Mouse (Mus musculus): Measurements from ENCODE around the gene Rapgef6. TPM values are rescaled to one million over a fixed set of nuclear protein-coding genes. Genes with fewer than 3 reads are reported as not detected.

The Rapgef6 gene
- polyA plus RNA-seq, 1 experiment from 2014 or later: 27.8 TPM

- H3K4me2 ChIP-seq (ENCODE audit: low read depth, low read length): no peak overlapping the region
- no peaks in the 10 kb centered on the region for H3K27me3 ChIP-seq (ENCODE audit: control insufficient read depth, insufficient read depth, low read length)
- no peak for DNase-seq (ENCODE audit: low spot score)
- no peaks in the 10 kb centered on the region for H3K36me3 ChIP-seq (replicated peaks; ENCODE audit: control insufficient read depth, insufficient read depth, low read depth, low read length)
- 88% methylated on average over 2 of the region's 2 CpGs for WGBS
- no peaks in the 10 kb centered on the region for H3K4me1 ChIP-seq (ENCODE audit: control insufficient read depth, insufficient read depth, low read length)
- H3K9ac ChIP-seq (replicated peaks; ENCODE audit: low read length): no peak overlapping the region
- H3K9me3 ChIP-seq (replicated peaks; ENCODE audit: control insufficient read depth, low read length): no peaks in the 10 kb centered on the region
- H3K27ac ChIP-seq (replicated peaks; ENCODE audit: low read depth, low read length): no peak overlapping the region
- no peak overlapping the region for H3K4me3 ChIP-seq (ENCODE audit: low read depth, low read length)
- no peak for ATAC-seq (replicated peaks; ENCODE audit: insufficient number of reproducible peaks, low FRiP score, low TSS enrichment, low read depth)
These were observed 16.8 kb downstream of the Rapgef6 start for GRCm38 (mm10) chr11:54539486-54539885.

- DNase-seq (ENCODE audit: low spot score): no peak
- Histone ChIP-seq H3K36me3 (replicated peaks; ENCODE audit: control insufficient read depth, insufficient read depth, low read depth, low read length) (no peaks in the 10 kb centered on the region), H3K4me2 (ENCODE audit: low read depth, low read length) (no peak overlapping the region), H3K9me3 (replicated peaks; ENCODE audit: control insufficient read depth, low read length) (no peaks in the 10 kb centered on the region), H3K4me1 (ENCODE audit: control insufficient read depth, insufficient read depth, low read length) (no peaks in the 10 kb centered on the region), H3K4me3 (ENCODE audit: low read depth, low read length) (no peak overlapping the region), H3K9ac (replicated peaks; ENCODE audit: low read length) (no peak overlapping the region), H3K27ac (replicated peaks; ENCODE audit: low read depth, low read length) (no peak overlapping the region), H3K27me3 (ENCODE audit: control insufficient read depth, insufficient read depth, low read length) (no peaks in the 10 kb centered on the region)
- no peak for ATAC-seq (replicated peaks; ENCODE audit: insufficient number of reproducible peaks, low FRiP score, low TSS enrichment, low read depth)
These were observed 17.7 kb downstream of the Rapgef6 start for GRCm38 (mm10) chr11:54540328-54540727.

- ATAC-seq (replicated peaks; ENCODE audit: insufficient number of reproducible peaks, low FRiP score, low TSS enrichment, low read depth): no peak
These were observed 19.8 kb downstream of the Rapgef6 start for GRCm38 (mm10) chr11:54542414-54542813.

GRCm38 (mm10) chr11:54554970-54555369 is 32.3 kb downstream of the Rapgef6 start:
- no peak for ATAC-seq (replicated peaks; ENCODE audit: insufficient number of reproducible peaks, low FRiP score, low TSS enrichment, low read depth)
- Histone ChIP-seq H3K9me3 (replicated peaks; ENCODE audit: control insufficient read depth, low read length) (no peaks in the 10 kb centered on the region), H3K4me1 (ENCODE audit: control insufficient read depth, insufficient read depth, low read length) (no peaks in the 10 kb centered on the region), H3K27ac (replicated peaks; ENCODE audit: low read depth, low read length) (no peak overlapping the region), H3K27me3 (ENCODE audit: control insufficient read depth, insufficient read depth, low read length) (no peaks in the 10 kb centered on the region), H3K9ac (replicated peaks; ENCODE audit: low read length) (no peak overlapping the region), H3K36me3 (replicated peaks; ENCODE audit: control insufficient read depth, insufficient read depth, low read depth, low read length) (no peaks in the 10 kb centered on the region), H3K4me2 (ENCODE audit: low read depth, low read length) (no peak overlapping the region), H3K4me3 (ENCODE audit: low read depth, low read length) (no peak overlapping the region)
- 70% methylated on average over 2 of the region's 2 CpGs for WGBS
- no peak for DNase-seq (ENCODE audit: low spot score)

More at GRCm38 (mm10) chr11:54542414-54542813, 19.8 kb downstream of the Rapgef6 start:
- H3K4me2 ChIP-seq (ENCODE audit: low read depth, low read length): no peak overlapping the region
- no peak for DNase-seq (ENCODE audit: low spot score)
- H3K27me3 ChIP-seq (ENCODE audit: control insufficient read depth, insufficient read depth, low read length): no peaks in the 10 kb centered on the region
- H3K9me3 ChIP-seq (replicated peaks; ENCODE audit: control insufficient read depth, low read length): no peaks in the 10 kb centered on the region
- H3K9ac ChIP-seq (replicated peaks; ENCODE audit: low read length): no peak overlapping the region
- no peaks in the 10 kb centered on the region for H3K36me3 ChIP-seq (replicated peaks; ENCODE audit: control insufficient read depth, insufficient read depth, low read depth, low read length)
- no peak overlapping the region for H3K27ac ChIP-seq (replicated peaks; ENCODE audit: low read depth, low read length)
- H3K4me1 ChIP-seq (ENCODE audit: control insufficient read depth, insufficient read depth, low read length): no peaks in the 10 kb centered on the region
- H3K4me3 ChIP-seq (ENCODE audit: low read depth, low read length): no peak overlapping the region

GRCm38 (mm10) chr11:54562761-54563160 is 40.1 kb downstream of the Rapgef6 start:
- DNase-seq (ENCODE audit: low spot score): no peak
- no peak for ATAC-seq (replicated peaks; ENCODE audit: insufficient number of reproducible peaks, low FRiP score, low TSS enrichment, low read depth)
- no peak overlapping the region for H3K9ac ChIP-seq (replicated peaks; ENCODE audit: low read length)
- no peak overlapping the region for H3K27ac ChIP-seq (replicated peaks; ENCODE audit: low read depth, low read length)
- H3K4me2 ChIP-seq (ENCODE audit: low read depth, low read length): no peak overlapping the region
- H3K4me3 ChIP-seq (ENCODE audit: low read depth, low read length): no peak overlapping the region
- H3K27me3 ChIP-seq (ENCODE audit: control insufficient read depth, insufficient read depth, low read length): no peaks in the 10 kb centered on the region
- 89% methylated on average over 5 of the region's 5 CpGs for WGBS
- no peaks in the 10 kb centered on the region for H3K4me1 ChIP-seq (ENCODE audit: control insufficient read depth, insufficient read depth, low read length)
- H3K36me3 ChIP-seq (replicated peaks; ENCODE audit: control insufficient read depth, insufficient read depth, low read depth, low read length): no peaks in the 10 kb centered on the region
- H3K9me3 ChIP-seq (replicated peaks; ENCODE audit: control insufficient read depth, low read length): no peaks in the 10 kb centered on the region

DNA sequence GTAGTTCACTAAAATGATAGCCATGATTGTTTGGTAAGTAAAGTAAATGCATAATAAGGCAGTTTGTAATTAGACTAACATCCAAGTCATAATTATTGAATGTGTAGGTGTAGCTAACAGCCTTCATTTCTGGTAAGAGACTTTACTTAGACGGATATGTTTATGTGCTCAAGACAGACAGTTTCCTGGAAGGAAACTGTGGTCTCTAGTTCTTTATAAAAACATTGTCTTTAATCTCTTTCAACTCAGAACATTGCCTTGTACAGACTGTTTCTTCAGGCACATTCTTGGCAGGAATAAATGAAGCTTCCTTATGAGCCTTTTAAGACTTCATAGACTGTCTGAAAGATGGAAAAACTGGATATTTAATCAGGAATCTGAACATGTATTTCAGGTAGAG is 45.3 kb downstream of the Rapgef6 start:
- ATAC-seq (replicated peaks; ENCODE audit: insufficient number of reproducible peaks, low FRiP score, low TSS enrichment, low read depth): no peak
- WGBS: 61% methylated on average over 1 of the region's 1 CpGs
- DNase-seq (ENCODE audit: low spot score): no peak
- no peak overlapping the region for H3K4me3 ChIP-seq (ENCODE audit: low read depth, low read length)
- H3K9ac ChIP-seq (replicated peaks; ENCODE audit: low read length): no peak overlapping the region
- H3K4me2 ChIP-seq (ENCODE audit: low read depth, low read length): no peak overlapping the region
- no peaks in the 10 kb centered on the region for H3K9me3 ChIP-seq (replicated peaks; ENCODE audit: control insufficient read depth, low read length)
- no peaks in the 10 kb centered on the region for H3K36me3 ChIP-seq (replicated peaks; ENCODE audit: control insufficient read depth, insufficient read depth, low read depth, low read length)
- no peaks in the 10 kb centered on the region for H3K27me3 ChIP-seq (ENCODE audit: control insufficient read depth, insufficient read depth, low read length)
- no peak overlapping the region for H3K27ac ChIP-seq (replicated peaks; ENCODE audit: low read depth, low read length)
- no peaks in the 10 kb centered on the region for H3K4me1 ChIP-seq (ENCODE audit: control insufficient read depth, insufficient read depth, low read length)

DNA sequence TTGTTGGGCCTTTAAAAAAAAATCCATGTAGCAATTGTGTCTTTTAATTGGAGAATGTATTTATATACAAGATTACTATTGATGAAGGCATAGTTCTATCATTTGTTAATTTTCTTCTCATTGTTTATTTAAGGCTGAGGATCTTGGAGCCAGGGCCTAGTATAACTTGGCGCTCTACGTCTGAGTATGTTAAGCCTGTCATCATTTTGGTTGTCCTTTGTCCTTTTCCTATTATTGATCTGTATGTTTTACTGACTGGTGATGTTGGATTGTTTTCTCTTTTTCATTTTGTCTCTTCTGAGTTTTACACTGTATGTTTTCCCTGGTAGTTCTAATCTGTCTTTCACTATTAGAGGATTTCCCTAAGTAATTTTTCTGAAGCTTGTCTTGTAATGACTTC is 52.1 kb downstream of the Rapgef6 start:
- Histone ChIP-seq H3K4me1 (ENCODE audit: control insufficient read depth, insufficient read depth, low read length) (no peaks in the 10 kb centered on the region), H3K27me3 (ENCODE audit: control insufficient read depth, insufficient read depth, low read length) (no peaks in the 10 kb centered on the region), H3K27ac (replicated peaks; ENCODE audit: low read depth, low read length) (no peak overlapping the region), H3K9me3 (replicated peaks; ENCODE audit: control insufficient read depth, low read length) (no peaks in the 10 kb centered on the region), H3K4me3 (ENCODE audit: low read depth, low read length) (no peak overlapping the region), H3K4me2 (ENCODE audit: low read depth, low read length) (no peak overlapping the region), H3K36me3 (replicated peaks; ENCODE audit: control insufficient read depth, insufficient read depth, low read depth, low read length) (no peaks in the 10 kb centered on the region), H3K9ac (replicated peaks; ENCODE audit: low read length) (no peak overlapping the region)
- no peak for ATAC-seq (replicated peaks; ENCODE audit: insufficient number of reproducible peaks, low FRiP score, low TSS enrichment, low read depth)
- no peak for DNase-seq (ENCODE audit: low spot score)
- 100% methylated on average over 2 of the region's 2 CpGs for WGBS

DNA sequence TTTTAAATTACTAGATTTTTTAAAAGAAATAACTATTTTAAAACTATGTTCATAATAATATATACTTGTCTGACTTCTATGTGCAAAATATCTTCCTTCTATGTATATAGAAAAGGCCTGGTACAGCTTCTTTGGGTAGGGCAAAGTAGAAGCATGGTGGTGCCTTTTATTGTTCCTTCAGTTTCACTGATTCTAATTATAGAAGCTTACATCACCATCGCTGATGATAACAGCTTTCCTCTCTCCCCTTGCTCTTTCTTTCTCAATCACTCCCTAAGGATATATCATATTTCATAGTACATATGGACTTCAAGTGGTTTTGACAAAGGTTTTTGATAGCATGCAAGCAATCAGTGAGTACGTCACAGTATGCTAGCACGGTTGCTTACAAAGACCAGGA is 69.9 kb downstream of the Rapgef6 start:
- H3K4me3 ChIP-seq (ENCODE audit: low read depth, low read length): no peak overlapping the region
- 34% methylated on average over 3 of the region's 3 CpGs for WGBS
- H3K9ac ChIP-seq (replicated peaks; ENCODE audit: low read length): no peak overlapping the region
- no peaks in the 10 kb centered on the region for H3K36me3 ChIP-seq (replicated peaks; ENCODE audit: control insufficient read depth, insufficient read depth, low read depth, low read length)
- no peaks in the 10 kb centered on the region for H3K4me1 ChIP-seq (ENCODE audit: control insufficient read depth, insufficient read depth, low read length)
- ATAC-seq (replicated peaks; ENCODE audit: insufficient number of reproducible peaks, low FRiP score, low TSS enrichment, low read depth) (no peak), DNase-seq (ENCODE audit: low spot score) (peak; percentile 22)
- H3K27me3 ChIP-seq (ENCODE audit: control insufficient read depth, insufficient read depth, low read length): no peaks in the 10 kb centered on the region
- H3K9me3 ChIP-seq (replicated peaks; ENCODE audit: control insufficient read depth, low read length): no peaks in the 10 kb centered on the region
- no peak overlapping the region for H3K27ac ChIP-seq (replicated peaks; ENCODE audit: low read depth, low read length)
- no peak overlapping the region for H3K4me2 ChIP-seq (ENCODE audit: low read depth, low read length)

Measured in embryonic facial prominence, embryonic 11.5 days (tissue).